Mouse (Mus musculus) embryonic fibroblast, embryonic 13.5 days (primary cell): Measurements from ENCODE around the gene Hspb9. TPM values are rescaled to one million over a fixed set of nuclear protein-coding genes. Genes with fewer than 3 reads are reported as not detected.

Experiments
- H3K27ac ChIP-seq: 2 replicates; pipeline ENCODE4 v1.5.1; 2012; ENCODE audit warnings: low read length, control low read depth, inconsistent platforms; ENCODE audit not compliant: insufficient read depth
- H3K4me1 ChIP-seq: 2 replicates; pipeline ENCODE4 v1.6.1; 2011; ENCODE audit warnings: low read length; ENCODE audit not compliant: control insufficient read depth, insufficient read depth
- H3K4me3 ChIP-seq: 2 replicates; pipeline ENCODE4 v1.5.1; 2011; ENCODE audit warnings: mild to moderate bottlenecking, control low read depth, low read length; ENCODE audit not compliant: insufficient read depth
- CTCF ChIP-seq: IDR thresholded peaks from 2 replicates; pipeline ENCODE4 v1.5.1; 2011; ENCODE audit warnings: mild to moderate bottlenecking, control low read depth, low read length, moderate library complexity, borderline replicate concordance; ENCODE audit not compliant: insufficient read depth
- POLR2A ChIP-seq: IDR thresholded peaks from 2 replicates; pipeline ENCODE4 v1.6.1; 2011; ENCODE audit warnings: low read depth, mild to moderate bottlenecking, control low read depth, low read length, moderate library complexity
- polyA plus RNA-seq: library from polyadenylated mRNA; stranded (reverse); fragments of >200 nt; gene quantifications from 2 replicates; pipeline ENCODE4 v1.2.4, GENCODE M21; 2011; ENCODE audit warnings: low read depth; ENCODE audit not compliant: missing spikeins, insufficient read length

Hspb9 gene
- polyA plus RNA-seq, 1 experiment: not detected

DNA sequence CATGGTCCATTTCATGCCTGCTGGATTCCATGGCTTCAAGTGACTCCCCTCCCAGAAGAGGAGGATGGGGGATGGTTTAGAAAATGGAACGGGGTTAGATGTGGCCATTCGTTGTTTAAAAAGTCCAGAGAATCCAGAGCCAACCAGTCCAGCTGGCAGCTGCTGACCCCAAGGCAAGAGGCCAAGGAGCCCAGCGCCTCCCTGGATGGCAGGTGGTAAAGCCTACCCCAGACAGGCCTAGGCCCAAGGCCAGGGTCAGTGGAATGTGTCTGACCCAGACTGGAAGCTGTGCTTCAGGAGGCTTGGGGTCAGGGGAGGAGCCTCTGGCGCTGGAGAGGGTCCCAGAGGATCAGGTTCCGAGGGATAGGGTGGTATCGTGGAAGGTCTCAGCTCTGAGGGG is 27.7 kb downstream of the Hspb9 start:
- TF ChIP-seq POLR2A: no peak
- Histone ChIP-seq H3K4me1 (peaks cover 4% of the 10 kb centered on the region; the same call in 1 of the 2 replicates), H3K4me3 (no peak overlapping the region), H3K27ac (no peak overlapping the region)

DNA sequence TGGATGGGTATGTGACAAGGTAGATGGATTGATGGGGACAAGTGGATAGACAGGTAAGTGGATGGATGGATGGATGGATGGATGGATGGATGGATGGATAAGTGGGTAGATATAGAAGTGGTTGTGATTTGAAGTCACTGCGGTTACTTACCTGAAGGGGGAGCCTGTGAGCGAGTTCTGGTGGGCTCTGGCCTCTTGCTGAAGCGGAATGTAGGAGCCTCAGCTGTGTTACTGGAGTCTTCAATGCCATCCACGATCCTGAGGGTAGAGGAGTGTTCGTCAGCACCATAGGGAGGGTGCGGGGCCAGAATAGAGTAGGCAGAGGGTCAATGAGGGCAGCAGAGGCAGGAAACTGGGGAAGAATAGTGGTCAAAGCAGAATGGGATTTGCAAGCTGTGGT is 31.4 kb downstream of the Hspb9 start:
- TF ChIP-seq POLR2A: no peak
- TF ChIP-seq CTCF: 0 out of 2 replicates have a peak, but pooled peaks have one; percentile 6
- no peak overlapping the region for H3K4me3 ChIP-seq
- H3K4me1 ChIP-seq: no peaks in the 10 kb centered on the region
- H3K27ac ChIP-seq: no peak overlapping the region

GRCm38 (mm10) chr11:100746546-100746945 is 32.9 kb downstream of the Hspb9 start:
- Histone ChIP-seq H3K4me3 (no peak overlapping the region), H3K27ac (no peak overlapping the region), H3K4me1 (no peaks in the 10 kb centered on the region)
- no peak for TF ChIP-seq POLR2A
- no peak for TF ChIP-seq CTCF

GRCm38 (mm10) chr11:100747114-100747513 is 33.5 kb downstream of the Hspb9 start:
- no peak overlapping the region for H3K4me3 ChIP-seq
- H3K27ac ChIP-seq: no peak overlapping the region
- TF ChIP-seq CTCF (no peak), POLR2A (no peak)
- no peaks in the 10 kb centered on the region for H3K4me1 ChIP-seq

GRCm38 (mm10) chr11:100748620-100749019 is 35.0 kb downstream of the Hspb9 start:
- H3K4me3 ChIP-seq: no peak overlapping the region
- no peak for TF ChIP-seq CTCF
- TF ChIP-seq POLR2A: no peak
- H3K27ac ChIP-seq: no peak overlapping the region
- H3K4me1 ChIP-seq: no peaks in the 10 kb centered on the region

DNA sequence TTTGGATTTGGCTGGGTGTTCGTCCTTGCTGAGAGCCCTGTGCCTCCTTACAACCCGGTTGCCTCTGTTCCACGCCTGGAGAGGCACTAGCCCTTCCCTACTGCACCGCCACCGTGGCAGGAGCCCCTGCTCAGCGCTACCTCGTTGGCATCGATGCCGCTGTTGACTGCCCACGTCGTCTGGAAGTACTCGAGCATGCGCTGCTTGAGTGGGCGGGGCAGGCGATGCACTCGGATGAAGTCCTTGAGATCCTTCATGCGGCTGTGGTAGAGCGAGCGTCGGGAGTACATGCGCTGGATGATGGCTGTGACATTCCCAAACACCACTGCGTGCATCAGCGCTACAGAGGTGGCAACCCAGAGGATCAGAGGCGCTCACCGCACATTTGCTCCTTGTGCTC is 35.8 kb downstream of the Hspb9 start:
- H3K4me3 ChIP-seq: no peak overlapping the region
- TF ChIP-seq POLR2A (no peak), CTCF (no peak)
- no peak overlapping the region for H3K27ac ChIP-seq
- H3K4me1 ChIP-seq: no peaks in the 10 kb centered on the region

DNA sequence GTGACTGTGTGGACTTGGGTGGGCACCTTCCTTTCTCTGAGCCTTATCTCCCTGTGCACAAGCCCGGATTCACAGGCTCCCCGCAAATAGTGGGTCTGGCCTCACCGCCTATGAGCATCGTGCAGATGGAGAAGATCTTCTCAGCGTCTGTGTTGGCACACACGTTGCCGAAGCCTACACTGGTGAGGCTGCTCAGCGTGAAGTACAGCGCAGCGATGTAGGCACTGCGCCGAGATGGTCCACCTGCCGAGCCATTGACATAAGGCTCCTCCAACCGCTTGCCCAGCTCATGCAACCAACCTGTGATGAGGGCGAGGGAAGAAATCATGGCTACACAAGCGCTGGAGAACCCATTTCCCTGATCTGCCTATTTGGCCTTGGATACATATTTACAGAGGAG is 36.5 kb downstream of the Hspb9 start:
- Histone ChIP-seq H3K4me1 (no peaks in the 10 kb centered on the region), H3K27ac (no peak overlapping the region), H3K4me3 (no peak overlapping the region)
- TF ChIP-seq CTCF: no peak
- TF ChIP-seq POLR2A: no peak

DNA sequence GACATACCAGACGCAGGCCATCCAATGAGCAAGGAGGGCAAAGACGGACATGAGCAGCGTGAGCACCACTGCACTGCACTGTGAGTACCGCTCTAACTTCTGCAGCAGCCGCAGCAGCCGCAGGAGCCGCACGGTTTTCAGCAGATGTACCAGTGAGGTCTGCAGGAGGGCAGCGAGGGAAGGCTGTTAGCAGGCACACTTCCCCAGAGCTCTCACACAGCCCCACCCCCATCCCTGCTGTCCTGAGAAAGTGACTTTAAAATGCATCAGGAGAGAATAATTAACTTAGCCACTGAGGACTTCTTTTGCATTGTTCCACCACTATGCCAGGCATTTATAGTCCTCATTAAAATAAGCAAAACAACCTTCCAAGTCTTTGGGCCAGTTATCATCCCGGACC is 38.6 kb downstream of the Hspb9 start:
- Histone ChIP-seq H3K4me3 (no peak overlapping the region), H3K4me1 (no peaks in the 10 kb centered on the region), H3K27ac (no peak overlapping the region)
- no peak for TF ChIP-seq CTCF
- TF ChIP-seq POLR2A: no peak

GRCm38 (mm10) chr11:100754021-100754692 is 40.5 kb downstream of the Hspb9 start:
- no peak overlapping the region for H3K27ac ChIP-seq
- H3K4me1 ChIP-seq: no peaks in the 10 kb centered on the region
- TF ChIP-seq CTCF (no peak), POLR2A (no peak)
- no peak overlapping the region for H3K4me3 ChIP-seq

- Histone ChIP-seq H3K27ac (no peak overlapping the region), H3K4me1 (no peaks in the 10 kb centered on the region), H3K4me3 (no peak overlapping the region)
- no peak for TF ChIP-seq CTCF
These were observed 41.0 kb downstream of the Hspb9 start for GRCm38 (mm10) chr11:100754693-100755057.

DNA sequence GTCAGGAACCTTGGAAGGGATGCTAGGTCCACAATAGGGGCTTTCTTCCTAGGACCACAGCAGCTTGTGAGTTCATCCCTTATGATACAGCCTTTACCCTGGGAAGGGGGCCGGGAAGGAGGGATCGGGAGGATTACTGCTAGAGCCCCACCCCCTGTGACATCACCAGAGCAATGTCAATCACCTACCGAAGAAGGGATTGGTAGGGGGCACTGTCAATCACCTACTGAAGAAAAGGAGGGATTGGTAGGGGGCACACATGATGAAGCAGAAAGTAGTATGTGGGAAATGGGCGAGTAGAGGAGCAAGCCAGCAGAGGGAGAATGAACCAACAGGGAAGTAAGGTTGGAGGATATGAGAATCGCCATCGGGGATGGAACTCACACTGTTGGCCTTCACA is 42.8 kb downstream of the Hspb9 start:
- TF ChIP-seq POLR2A (no peak), CTCF (no peak)
- H3K4me1 ChIP-seq: no peaks in the 10 kb centered on the region
- H3K27ac ChIP-seq: no peak overlapping the region
- no peak overlapping the region for H3K4me3 ChIP-seq
